Mouse (Mus musculus) common myeloid progenitor, adult 5-6 weeks (primary cell): Measurements from ENCODE around the gene Wdr11. TPM values are rescaled to one million over a fixed set of nuclear protein-coding genes. Genes with fewer than 3 reads are reported as not detected.

ENCODE experiments used
- ATAC-seq: replicated peaks from 2 replicates; pipeline ENCODE4 v1.8.0; 2016; ENCODE audit warnings: low read depth, mild to moderate bottlenecking, moderate TSS enrichment, inconsistent platforms; ENCODE audit not compliant: poor library complexity, severe bottlenecking
- total RNA-seq: library from RNA; stranded (forward); fragments of 200-1000, 187-1606 nt; gene quantifications from 2 replicates; pipeline ENCODE4 v1.2.3, GENCODE M21; 2017

Wdr11 gene
- total RNA-seq, 1 experiment from 2014 or later: 44.6 TPM

- ATAC-seq: no peak
These were observed 60.1 kb downstream of the Wdr11 start for GRCm38 (mm10) chr7:129651781-129652180.

GRCm38 (mm10) chr7:129652901-129653460 lies 61.3 kb downstream of the Wdr11 start:
- no peak for ATAC-seq

- peak; percentile 67 for ATAC-seq
These were observed 62.2 kb downstream of the Wdr11 start for GRCm38 (mm10) chr7:129653791-129654271.

- no peak for ATAC-seq
These were observed 63.3 kb downstream of the Wdr11 start for GRCm38 (mm10) chr7:129654923-129655322.

- ATAC-seq: no peak
These were observed 64.1 kb downstream of the Wdr11 start for GRCm38 (mm10) chr7:129655604-129656226.

- ATAC-seq: no peak
These were observed 66.2 kb downstream of the Wdr11 start for GRCm38 (mm10) chr7:129657867-129658266.

- no peak for ATAC-seq
These were observed 68.1 kb downstream of the Wdr11 start for GRCm38 (mm10) chr7:129659755-129660154.

GRCm38 (mm10) chr7:129660546-129660945 lies 68.9 kb downstream of the Wdr11 start:
- ATAC-seq: no peak

GRCm38 (mm10) chr7:129662051-129662789 lies 70.6 kb downstream of the Wdr11 start:
- ATAC-seq: no peak

GRCm38 (mm10) chr7:129663781-129664505 lies 72.3 kb downstream of the Wdr11 start:
- no peak for ATAC-seq

- 0 out of 2 replicates have a peak, but pooled peaks have one; percentile 22 for ATAC-seq
These were observed 73.7 kb downstream of the Wdr11 start for GRCm38 (mm10) chr7:129665411-129665810.

GRCm38 (mm10) chr7:129665921-129666320 lies 74.3 kb downstream of the Wdr11 start:
- ATAC-seq: no peak

- no peak for ATAC-seq
These were observed 74.9 kb downstream of the Wdr11 start for GRCm38 (mm10) chr7:129666526-129666925.

- ATAC-seq: 0 out of 2 replicates have a peak, but pooled peaks have one; percentile 33
These were observed 78.6 kb downstream of the Wdr11 start for GRCm38 (mm10) chr7:129670280-129670679.

- ATAC-seq: peak; percentile 47; the same call in 1 of the 2 replicates
These were observed 80.3 kb downstream of the Wdr11 start for GRCm38 (mm10) chr7:129671675-129672651.

GRCm38 (mm10) chr7:129673776-129674175 lies 82.1 kb downstream of the Wdr11 start:
- ATAC-seq: no peak

GRCm38 (mm10) chr7:129674558-129674957 lies 82.9 kb downstream of the Wdr11 start:
- ATAC-seq: no peak

GRCm38 (mm10) chr7:129675852-129676251 lies 84.2 kb downstream of the Wdr11 start:
- ATAC-seq: no peak

GRCm38 (mm10) chr7:129677141-129677540 lies 85.5 kb downstream of the Wdr11 start:
- no peak for ATAC-seq
